Mouse (Mus musculus) T-helper 1 cell (primary cell): ENCODE data around the gene Zfp189.
"Not testable (repeated sequence)": the region's sequence is repeated elsewhere in the genome, so short reads cannot be mapped to it uniquely, and the experiment has no call there.

ENCODE experiments used
- in situ Hi-C: fragments of 300-600 bp; cut with MboI, MseI; formaldehyde crosslinking; loops from one replicate; pipeline ENCODE4 v1.15.1; 2025; ENCODE audit warnings: high pct_unique_total_duplicates

The Zfp189 gene

GRCm38 (mm10) chr4:49520572-49521340, at the start of gene Zfp189, which contains the start of gene Mrpl50:
Gene Zfp189 (plus strand): TSS chr4:49521176.
Gene Mrpl50 (minus strand): TSS chr4:49521093.
- in situ Hi-C loops = loop anchor here (5.0 to 10.0 kb wide), 2 partner anchors 112 to 1446 kb away; partner anchors contain the start of gene Rnf20

DNA sequence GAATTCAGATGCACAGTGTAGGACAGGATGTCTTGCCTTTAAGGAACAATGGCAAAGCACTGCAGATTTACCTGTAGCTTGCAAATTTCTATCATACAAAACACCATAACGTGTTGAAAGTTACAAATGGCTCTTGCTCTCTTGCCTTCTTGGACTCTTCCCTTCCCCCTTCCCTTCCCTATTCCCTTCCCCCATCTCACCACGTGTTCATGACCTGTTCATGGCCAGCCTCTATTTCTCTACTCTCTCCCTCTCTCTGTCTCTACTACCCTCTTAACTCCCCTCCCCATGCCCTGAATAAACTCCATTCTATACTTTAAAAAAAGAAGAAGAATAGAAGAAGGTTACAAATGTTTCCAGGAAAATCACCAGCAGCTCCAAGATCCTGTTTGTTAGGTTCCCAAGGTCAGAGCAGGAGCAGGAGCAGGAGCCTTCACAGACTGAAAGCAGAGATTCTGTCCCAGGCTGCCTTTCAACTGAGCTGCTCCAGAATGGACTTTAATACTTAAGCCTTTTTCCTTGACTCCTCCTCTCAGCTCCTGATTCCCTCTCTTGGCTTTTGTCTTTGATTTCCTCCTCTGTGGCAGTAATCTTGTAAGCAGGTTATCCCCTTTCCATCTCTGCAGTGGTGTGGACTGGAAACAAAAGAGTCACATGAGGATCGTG, 47.4 kb upstream of the Zfp189 start, which contains the start of gene Acnat1:
TSS of gene Acnat1 (minus strand) at position 478 of the 666 bp plus-strand sequence.
- in situ Hi-C loops = no loop called here

DNA sequence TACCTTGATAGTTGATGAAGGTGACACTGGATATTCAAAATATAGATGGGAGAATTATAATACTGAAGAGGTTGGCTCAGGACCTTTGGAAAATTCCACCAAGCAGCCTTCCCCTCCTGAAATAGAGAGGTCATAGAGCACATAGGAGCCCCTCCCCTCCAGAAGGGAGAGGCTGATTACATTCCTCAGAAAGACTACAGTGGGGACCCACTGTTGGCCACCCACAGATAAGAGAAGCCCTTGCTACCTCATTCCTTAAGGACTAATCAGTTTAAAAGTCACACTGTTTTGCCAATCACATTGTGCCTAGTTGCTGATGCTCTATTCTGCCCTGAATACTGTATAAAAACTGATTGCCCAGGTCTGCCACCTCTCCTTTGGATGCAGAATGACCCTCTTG, 46.4 kb upstream of the Zfp189 start:
- in situ Hi-C loops = no loop called here

DNA sequence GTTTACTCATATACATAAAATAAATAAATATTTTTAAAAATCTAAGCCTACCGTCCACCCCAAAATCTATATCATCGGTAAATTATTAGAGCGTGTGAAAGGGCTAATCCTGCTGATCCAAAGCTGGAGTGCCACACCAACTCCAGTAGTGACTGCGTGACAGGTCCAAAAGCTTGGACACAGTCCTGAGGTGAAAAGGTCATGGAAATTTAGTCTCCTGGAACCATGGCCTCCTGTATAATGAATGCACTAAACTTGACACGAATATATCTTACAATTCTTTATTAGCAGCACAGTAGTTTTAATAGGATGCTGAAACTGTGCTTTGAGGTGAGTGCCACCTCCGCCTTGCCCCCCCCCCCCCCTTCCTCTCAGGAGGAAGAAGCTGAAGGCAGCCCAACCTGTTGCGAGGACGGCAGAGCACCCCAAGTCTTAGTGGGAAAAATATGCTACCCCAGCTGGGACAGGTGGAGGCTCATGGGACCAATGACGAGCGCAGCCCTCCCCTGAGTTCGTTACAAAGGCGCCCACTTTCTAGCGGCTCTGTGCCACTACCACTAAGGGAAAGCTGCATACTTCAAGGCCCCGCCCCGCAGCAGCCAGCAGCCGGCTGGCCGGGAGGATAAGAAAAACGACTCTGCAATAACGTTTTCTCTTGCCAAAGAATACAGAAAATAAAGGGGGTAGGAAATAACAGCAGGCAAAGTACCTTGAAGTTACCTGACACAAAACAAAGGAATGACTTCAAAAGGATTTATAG, 42.7 kb upstream of the Zfp189 start:
- in situ Hi-C loops = no loop called here

DNA sequence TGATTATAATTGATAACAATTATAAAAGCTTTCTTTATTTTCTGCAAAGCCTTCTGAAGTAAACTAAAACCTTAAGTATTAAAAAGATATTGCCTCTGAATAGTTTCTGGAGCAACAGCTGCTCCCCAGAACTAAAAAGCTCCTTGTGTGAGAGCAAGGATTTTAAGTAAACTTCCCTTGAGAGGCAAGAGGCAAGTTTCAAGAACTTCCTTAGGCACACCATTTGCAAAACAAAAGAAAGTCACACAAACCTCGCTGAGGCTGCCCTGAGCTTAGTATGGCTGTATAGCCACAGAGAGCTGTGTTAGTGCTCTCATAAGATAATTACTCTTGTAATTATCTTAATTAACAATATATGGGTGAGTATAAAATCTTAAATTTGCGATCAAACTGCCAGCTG, 41.9 kb upstream of the Zfp189 start:
- in situ Hi-C loops = not testable (repeated sequence)

- in situ Hi-C loops = no loop called here
Measured at GRCm38 (mm10) chr4:49480104-49480760, 40.7 kb upstream of the Zfp189 start.

- in situ Hi-C loops = no loop called here
Measured at GRCm38 (mm10) chr4:49480896-49481295, 40.1 kb upstream of the Zfp189 start.

DNA sequence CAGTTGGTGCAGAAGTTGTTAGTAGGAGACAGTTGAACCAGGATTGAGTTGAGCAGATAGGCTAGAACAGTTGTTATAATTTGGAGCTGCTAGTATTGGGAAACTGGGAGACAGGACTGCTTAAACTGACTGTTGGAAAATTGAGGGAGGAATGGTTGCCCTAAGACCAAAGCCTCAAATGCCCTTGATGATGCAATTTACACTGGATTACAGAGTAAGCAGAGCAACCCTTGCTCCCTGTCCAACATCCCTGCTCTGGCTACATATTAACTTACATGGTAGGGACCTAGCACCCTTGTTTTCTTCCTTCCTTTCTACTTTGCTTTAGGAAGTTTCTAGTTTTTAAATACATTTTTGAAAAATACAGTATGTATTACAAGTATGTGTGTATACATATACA, 35.5 kb upstream of the Zfp189 start:
- in situ Hi-C loops = no loop called here

GRCm38 (mm10) chr4:49485934-49486650, 34.9 kb upstream of the Zfp189 start:
- in situ Hi-C loops = not testable (repeated sequence)

DNA sequence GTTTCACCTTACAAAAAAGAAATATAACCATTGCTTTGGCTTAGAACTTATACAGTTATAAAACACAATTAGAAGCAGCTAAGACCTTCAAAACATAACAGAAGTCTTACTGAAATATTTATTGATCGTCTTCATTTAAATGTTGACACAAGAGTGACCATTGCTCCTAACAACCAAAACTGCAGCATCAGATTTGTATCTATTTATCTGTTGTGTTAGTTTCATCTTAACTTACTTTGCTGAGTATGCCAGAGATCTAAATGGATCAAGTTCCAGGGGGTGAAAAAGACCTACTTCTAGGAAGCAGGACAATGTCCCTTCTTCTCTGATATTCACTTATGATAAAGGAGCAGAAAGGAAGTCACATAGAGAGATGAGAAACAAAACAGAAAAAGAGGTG, 17.4 kb upstream of the Zfp189 start:
- in situ Hi-C loops = no loop called here

DNA sequence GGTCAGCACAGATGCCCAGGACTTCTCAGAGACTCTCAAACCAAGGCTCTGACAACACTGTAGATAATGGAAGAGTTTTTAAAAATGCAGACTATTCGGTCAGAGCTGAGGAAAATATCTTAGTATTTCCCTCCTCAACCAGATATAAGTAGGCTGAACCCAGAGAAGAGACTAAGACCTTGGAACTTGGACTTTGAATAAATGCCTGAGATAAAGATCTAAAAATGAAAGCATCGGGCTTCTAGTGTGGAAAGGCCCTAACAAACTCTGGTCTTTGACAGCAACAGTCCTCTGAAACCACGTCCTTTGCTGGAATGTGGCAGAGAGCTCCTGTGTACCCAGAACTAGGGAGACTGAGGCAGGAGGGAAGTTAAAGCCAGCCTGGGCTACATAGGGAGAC, 14.6 kb upstream of the Zfp189 start, which contains the start of gene Baat:
TSS of gene Baat (minus strand) at position 172 of the 400 bp plus-strand sequence.
- in situ Hi-C loops = no loop called here

GRCm38 (mm10) chr4:49509183-49509582, 11.8 kb upstream of the Zfp189 start:
- in situ Hi-C loops = no loop called here

DNA sequence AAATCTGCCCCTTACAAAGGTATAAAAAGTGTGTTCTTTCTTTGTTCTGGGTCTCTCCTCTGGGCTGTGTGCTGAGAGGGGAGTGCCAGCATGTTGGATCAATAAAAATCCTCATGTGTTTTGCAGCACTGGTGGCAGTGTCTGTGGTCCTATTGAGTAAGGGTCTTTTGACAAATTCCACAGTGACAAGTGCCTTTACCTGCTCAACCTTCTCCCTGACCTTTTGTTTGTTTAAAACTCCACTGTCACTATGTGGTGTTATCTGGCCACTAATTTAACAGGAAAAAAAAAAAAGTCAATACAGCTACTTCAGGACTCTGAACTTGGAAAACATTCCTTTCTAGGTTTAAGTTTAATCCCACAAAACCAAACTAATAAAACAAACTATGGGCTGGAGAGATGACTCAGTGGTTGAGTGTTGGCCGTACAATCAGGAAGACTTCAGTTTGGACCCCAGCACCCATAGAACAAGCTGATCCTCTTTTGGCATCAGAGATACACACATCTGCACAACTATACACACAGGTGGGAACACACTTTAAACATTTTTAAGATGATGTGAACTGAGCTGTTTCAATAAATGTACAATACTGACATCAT, 10.6 kb upstream of the Zfp189 start:
- in situ Hi-C loops = not testable (repeated sequence)

DNA sequence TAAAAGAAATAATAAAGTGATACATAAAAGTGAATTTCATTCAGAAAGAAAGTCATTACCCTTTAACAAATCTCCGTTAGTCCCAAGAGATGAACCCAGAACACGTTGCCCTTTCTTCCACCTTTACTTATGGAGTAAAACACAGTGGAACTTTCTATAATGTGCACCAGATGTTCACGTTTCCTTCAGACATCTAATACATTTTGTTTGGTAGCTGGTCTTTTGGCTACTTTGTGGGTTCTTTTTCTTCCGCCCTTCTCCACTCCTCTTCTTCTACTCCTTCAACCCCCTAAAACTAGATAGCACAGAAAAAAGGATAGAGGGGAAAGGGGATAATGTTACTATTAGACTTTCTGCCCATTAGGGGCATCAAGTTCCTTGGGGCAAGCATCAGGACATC, 8.3 kb upstream of the Zfp189 start:
- in situ Hi-C loops = no loop called here

DNA sequence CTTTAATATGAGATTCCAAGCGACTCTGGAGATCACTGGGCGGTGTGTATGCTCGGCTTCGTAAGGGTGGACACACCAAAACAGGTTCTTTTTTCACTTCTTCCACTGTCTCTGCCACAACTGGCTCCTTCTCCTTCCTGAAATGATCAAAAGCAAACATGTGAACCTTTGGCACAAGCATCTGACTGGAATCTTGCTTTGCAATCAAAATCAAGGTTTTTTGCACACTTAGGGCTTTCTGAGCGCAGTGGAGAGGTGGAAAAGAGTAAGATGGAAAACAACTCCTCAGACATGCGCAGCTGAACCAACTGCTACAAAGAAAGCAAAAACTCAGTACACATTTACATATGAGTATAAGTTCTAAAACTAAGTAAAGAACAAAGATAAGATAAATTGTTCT, 6.5 kb upstream of the Zfp189 start:
- in situ Hi-C loops = no loop called here

- in situ Hi-C loops = no loop called here
Measured at GRCm38 (mm10) chr4:49519476-49519875, 1.5 kb upstream of the Zfp189 start.

- in situ Hi-C loops = loop anchor here (5.0 to 10.0 kb wide), 2 partner anchors 111 to 1447 kb away; partner anchors contain the start of gene Rnf20
Measured at GRCm38 (mm10) chr4:49521346-49521745, 370 bp downstream of the Zfp189 start.

GRCm38 (mm10) chr4:49522576-49522975, 1.6 kb downstream of the Zfp189 start:
- in situ Hi-C loops = loop anchor here (5.0 to 10.0 kb wide), 2 partner anchors 110 to 1448 kb away; partner anchors contain the start of gene Rnf20

- in situ Hi-C loops = no loop called here
Measured at GRCm38 (mm10) chr4:49535036-49535435, 14.1 kb downstream of the Zfp189 start.

- in situ Hi-C loops = no loop called here
Measured at GRCm38 (mm10) chr4:49535675-49536294, 14.8 kb downstream of the Zfp189 start.
